Mouse (Mus musculus): ENCODE data around the gene Olfr697. TPM values are rescaled to one million over a fixed set of nuclear protein-coding genes. Genes with fewer than 3 reads are reported as not detected.
"Not testable (repeated sequence)": the region's sequence is repeated elsewhere in the genome, so short reads cannot be mapped to it uniquely, and the experiment has no call there.

Olfr697 gene
- polyA plus RNA-seq, 1 experiment from 2014 or later: not detected

DNA sequence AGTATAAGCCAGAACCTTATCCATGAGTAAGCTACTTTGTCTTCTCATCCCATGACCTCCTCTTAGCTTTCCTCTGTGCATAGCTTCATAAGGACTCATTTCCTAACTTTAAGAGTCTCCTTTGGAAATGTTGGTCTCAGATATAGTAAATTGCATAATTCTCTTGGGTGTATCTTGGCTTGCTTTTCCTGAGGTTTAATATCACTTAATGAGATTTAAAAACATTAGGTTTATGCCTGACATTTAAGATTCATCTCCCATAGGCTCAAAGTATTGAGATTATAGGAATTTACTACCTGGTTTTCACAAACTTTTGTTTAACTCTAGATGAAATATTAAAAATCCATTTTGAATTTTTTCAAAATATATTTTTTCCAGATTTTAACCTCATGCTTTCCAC lies 25.9 kb downstream of the Olfr697 start, which contains the start of gene Olfr695:
Gene Olfr695, minus strand, starts transcription at position 101 of the 400 bp plus-strand sequence.
- Histone ChIP-seq H3K9ac (ENCODE audit: low read depth, low read length) (no peak within 1 kb of the TSS), H3K9me3 (ENCODE audit: control insufficient read depth, low read length) (no peaks in the 10 kb centered on the region), H3K36me3 (ENCODE audit: control insufficient read depth, insufficient read depth, low read length) (no peaks in the 10 kb centered on the region), H3K27ac (ENCODE audit: low read depth, low read length) (no peak within 1 kb of the TSS), H3K4me2 (replicated peaks; ENCODE audit: low read depth, low read length) (no peak within 1 kb of the TSS), H3K4me1 (replicated peaks; ENCODE audit: control insufficient read depth, insufficient read depth, low read length) (no peaks in the 10 kb centered on the region), H3K27me3 (ENCODE audit: control insufficient read depth, insufficient read depth, low read length) (no peaks in the 10 kb centered on the region), H3K4me3 (ENCODE audit: low read depth, low read length) (no peak within 1 kb of the TSS)
- no peak for ATAC-seq (ENCODE audit: low FRiP score)
- DNase-seq (ENCODE audit: low spot score): no peak

DNA sequence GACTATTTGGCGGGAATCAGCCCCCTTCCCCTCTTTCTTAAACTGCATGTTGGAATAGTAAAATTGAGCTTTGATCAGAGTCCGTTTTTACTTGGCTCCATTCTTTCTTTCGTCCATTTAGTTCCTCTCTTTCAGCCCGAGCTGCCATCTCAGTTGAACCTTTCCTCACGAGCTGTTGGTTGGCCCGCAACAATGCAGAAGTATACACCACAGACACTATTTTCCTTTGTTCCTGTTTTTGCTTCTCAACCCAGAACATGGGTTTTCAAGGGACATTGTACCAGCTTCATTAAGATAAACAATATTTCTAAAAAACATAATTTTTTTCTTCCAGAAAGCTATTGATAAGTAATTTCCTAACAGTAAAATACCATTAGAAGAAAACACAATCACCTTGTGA lies 30.8 kb downstream of the Olfr697 start:
- WGBS: 88% methylated on average over 6 of the region's 6 CpGs
- H3K27ac ChIP-seq (ENCODE audit: low read depth, low read length): no peak overlapping the region
- ATAC-seq (ENCODE audit: low FRiP score): no peak

GRCm38 (mm10) chr7:106707705-106708104 lies 34.5 kb downstream of the Olfr697 start:
- not testable (repeated sequence) for H3K4me2 ChIP-seq (replicated peaks; ENCODE audit: low read depth, low read length); H3K9me3 ChIP-seq (ENCODE audit: control insufficient read depth, low read length); H3K27ac ChIP-seq (ENCODE audit: low read depth, low read length); H3K4me1 ChIP-seq (replicated peaks; ENCODE audit: control insufficient read depth, insufficient read depth, low read length); H3K4me3 ChIP-seq (ENCODE audit: low read depth, low read length); H3K9ac ChIP-seq (ENCODE audit: low read depth, low read length); H3K36me3 ChIP-seq (ENCODE audit: control insufficient read depth, insufficient read depth, low read length); H3K27me3 ChIP-seq (ENCODE audit: control insufficient read depth, insufficient read depth, low read length); DNase-seq (ENCODE audit: low spot score); ATAC-seq (ENCODE audit: low FRiP score)
- WGBS: 89% methylated on average over 10 of the region's 10 CpGs

More for the DNA sequence above, 30.8 kb downstream of the Olfr697 start:
- Histone ChIP-seq H3K9ac (ENCODE audit: low read depth, low read length) (no peak overlapping the region), H3K4me2 (replicated peaks; ENCODE audit: low read depth, low read length) (no peak overlapping the region), H3K4me1 (replicated peaks; ENCODE audit: control insufficient read depth, insufficient read depth, low read length) (no peaks in the 10 kb centered on the region), H3K27me3 (ENCODE audit: control insufficient read depth, insufficient read depth, low read length) (no peaks in the 10 kb centered on the region), H3K9me3 (ENCODE audit: control insufficient read depth, low read length) (no peaks in the 10 kb centered on the region), H3K36me3 (ENCODE audit: control insufficient read depth, insufficient read depth, low read length) (no peaks in the 10 kb centered on the region), H3K4me3 (ENCODE audit: low read depth, low read length) (no peak overlapping the region)
- no peak for DNase-seq (ENCODE audit: low spot score)

GRCm38 (mm10) chr7:106696891-106697290 lies 45.4 kb downstream of the Olfr697 start:
- H3K4me1 ChIP-seq (replicated peaks; ENCODE audit: control insufficient read depth, insufficient read depth, low read length): no peaks in the 10 kb centered on the region
- no peaks in the 10 kb centered on the region for H3K9me3 ChIP-seq (ENCODE audit: control insufficient read depth, low read length)
- H3K4me3 ChIP-seq (ENCODE audit: low read depth, low read length): no peak overlapping the region
- ATAC-seq (ENCODE audit: low FRiP score): no peak
- no peaks in the 10 kb centered on the region for H3K36me3 ChIP-seq (ENCODE audit: control insufficient read depth, insufficient read depth, low read length)
- WGBS: 85% methylated on average over 1 of the region's 1 CpGs
- no peak overlapping the region for H3K27ac ChIP-seq (ENCODE audit: low read depth, low read length)
- DNase-seq (ENCODE audit: low spot score): no peak
- no peak overlapping the region for H3K4me2 ChIP-seq (replicated peaks; ENCODE audit: low read depth, low read length)
- H3K9ac ChIP-seq (ENCODE audit: low read depth, low read length): no peak overlapping the region
- no peaks in the 10 kb centered on the region for H3K27me3 ChIP-seq (ENCODE audit: control insufficient read depth, insufficient read depth, low read length)

DNA sequence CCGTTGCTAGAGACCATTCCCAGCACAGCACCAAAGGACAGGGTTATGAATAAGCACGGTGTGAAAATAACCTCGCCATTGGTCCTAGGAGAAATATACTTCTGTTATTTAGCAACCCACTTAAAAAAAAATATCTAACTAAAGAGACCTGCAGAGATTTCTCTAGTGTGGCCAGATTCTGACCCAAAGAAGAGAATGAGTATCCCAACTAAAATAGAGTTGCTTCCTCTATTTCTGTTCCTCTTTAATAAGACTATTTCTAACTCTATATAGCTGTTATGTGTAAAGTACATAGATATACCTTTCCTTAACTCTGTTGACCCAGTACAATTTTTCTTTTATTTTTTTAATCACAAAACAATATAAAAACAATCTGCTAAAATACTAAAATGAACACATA lies 49.3 kb downstream of the Olfr697 start:
- 92% methylated on average over 3 of the region's 3 CpGs for WGBS
- Histone ChIP-seq H3K36me3 (ENCODE audit: control insufficient read depth, insufficient read depth, low read length) (no peaks in the 10 kb centered on the region), H3K4me2 (replicated peaks; ENCODE audit: low read depth, low read length) (no peak overlapping the region), H3K9me3 (ENCODE audit: control insufficient read depth, low read length) (no peaks in the 10 kb centered on the region), H3K27ac (ENCODE audit: low read depth, low read length) (no peak overlapping the region), H3K4me3 (ENCODE audit: low read depth, low read length) (no peak overlapping the region), H3K4me1 (replicated peaks; ENCODE audit: control insufficient read depth, insufficient read depth, low read length) (no peaks in the 10 kb centered on the region), H3K9ac (ENCODE audit: low read depth, low read length) (no peak overlapping the region), H3K27me3 (ENCODE audit: control insufficient read depth, insufficient read depth, low read length) (no peaks in the 10 kb centered on the region)
- no peak for ATAC-seq (ENCODE audit: low FRiP score)
- DNase-seq (ENCODE audit: low spot score): no peak

DNA sequence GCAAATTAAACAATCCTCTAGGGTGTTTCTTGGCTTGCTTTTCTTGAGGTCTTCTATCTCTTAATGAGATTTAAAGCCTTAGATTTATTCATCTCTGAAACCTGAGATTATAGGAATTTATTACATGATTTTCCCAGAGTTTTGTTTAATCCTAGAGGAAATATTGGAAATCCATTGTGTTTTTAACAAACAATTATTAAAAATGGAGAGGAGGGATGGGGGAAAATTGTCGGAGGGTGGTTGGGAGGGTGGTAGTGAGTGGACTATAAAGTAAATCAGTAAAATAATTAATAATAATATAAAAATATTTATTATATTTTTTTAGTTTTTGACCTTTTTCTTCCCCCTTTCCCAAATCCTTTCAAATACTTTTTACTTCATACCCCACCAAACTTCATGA lies 50.5 kb downstream of the Olfr697 start, which contains the start of gene Olfr694:
Gene Olfr694, minus strand, starts transcription at position 101 of the 400 bp plus-strand sequence.
- Histone ChIP-seq H3K4me2 (replicated peaks; ENCODE audit: low read depth, low read length) (no peak within 1 kb of the TSS), H3K27ac (ENCODE audit: low read depth, low read length) (no peak within 1 kb of the TSS), H3K36me3 (ENCODE audit: control insufficient read depth, insufficient read depth, low read length) (no peaks in the 10 kb centered on the region), H3K4me3 (ENCODE audit: low read depth, low read length) (no peak within 1 kb of the TSS), H3K9me3 (ENCODE audit: control insufficient read depth, low read length) (no peaks in the 10 kb centered on the region), H3K27me3 (ENCODE audit: control insufficient read depth, insufficient read depth, low read length) (no peaks in the 10 kb centered on the region), H3K4me1 (replicated peaks; ENCODE audit: control insufficient read depth, insufficient read depth, low read length) (no peaks in the 10 kb centered on the region), H3K9ac (ENCODE audit: low read depth, low read length) (no peak within 1 kb of the TSS)
- 86% methylated on average over 1 of the region's 1 CpGs for WGBS
- no peak for DNase-seq (ENCODE audit: low spot score)
- ATAC-seq (ENCODE audit: low FRiP score): no peak

Other genes with a start within 250 kb of the Olfr697 start
- not detected in 2 replicates for gene Olfr693, start 61.9 kb downstream of the Olfr697 start, polyA plus RNA-seq (2014; fragmentation: Nextera tagmentation; extraction: Ambion mirVana)
- gene Olfr694, start 50.6 kb downstream of the Olfr697 start, polyA plus RNA-seq (2014; fragmentation: Nextera tagmentation; extraction: Ambion mirVana): not detected in 2 replicates
- gene Olfr695, start 26.0 kb downstream of the Olfr697 start, polyA plus RNA-seq (2014; fragmentation: Nextera tagmentation; extraction: Ambion mirVana): not detected in 2 replicates
- gene Olfr698, start 13.0 kb upstream of the Olfr697 start, polyA plus RNA-seq (2014; fragmentation: Nextera tagmentation; extraction: Ambion mirVana): not detected in 2 replicates
- not detected in 2 replicates for gene Olfr699, start 50.8 kb upstream of the Olfr697 start, polyA plus RNA-seq (2014; fragmentation: Nextera tagmentation; extraction: Ambion mirVana)
- not detected in 2 replicates for gene Olfr700, start 66.4 kb upstream of the Olfr697 start, polyA plus RNA-seq (2014; fragmentation: Nextera tagmentation; extraction: Ambion mirVana)
- gene Olfr701, start 71.7 kb upstream of the Olfr697 start, polyA plus RNA-seq (2014; fragmentation: Nextera tagmentation; extraction: Ambion mirVana): not detected in 2 replicates
- not detected in 2 replicates for gene Olfr702, start 91.5 kb upstream of the Olfr697 start, polyA plus RNA-seq (2014; fragmentation: Nextera tagmentation; extraction: Ambion mirVana)
- not detected in 2 replicates for gene Olfr703, start 100.9 kb upstream of the Olfr697 start, polyA plus RNA-seq (2014; fragmentation: Nextera tagmentation; extraction: Ambion mirVana)
- not detected in 2 replicates for gene Olfr704, start 120.7 kb upstream of the Olfr697 start, polyA plus RNA-seq (2014; fragmentation: Nextera tagmentation; extraction: Ambion mirVana)
- not detected in 2 replicates for gene Olfr705, start 134.4 kb upstream of the Olfr697 start, polyA plus RNA-seq (2014; fragmentation: Nextera tagmentation; extraction: Ambion mirVana)
- gene Olfr706, start 145.7 kb upstream of the Olfr697 start, polyA plus RNA-seq (2014; fragmentation: Nextera tagmentation; extraction: Ambion mirVana): not detected in 2 replicates
- not detected in 2 replicates for gene Olfr707, start 158.8 kb upstream of the Olfr697 start, polyA plus RNA-seq (2014; fragmentation: Nextera tagmentation; extraction: Ambion mirVana)
- gene Olfr1532-ps1, start 165.6 kb upstream of the Olfr697 start, polyA plus RNA-seq (2014; fragmentation: Nextera tagmentation; extraction: Ambion mirVana): not detected in 2 replicates
- gene Olfr709-ps1, start 189.8 kb upstream of the Olfr697 start, polyA plus RNA-seq (2014; fragmentation: Nextera tagmentation; extraction: Ambion mirVana): not detected in 2 replicates
- gene Olfr710, start 205.9 kb upstream of the Olfr697 start, polyA plus RNA-seq (2014; fragmentation: Nextera tagmentation; extraction: Ambion mirVana): not detected in 2 replicates
- gene Olfr6, start 221.5 kb upstream of the Olfr697 start, polyA plus RNA-seq (2014; fragmentation: Nextera tagmentation; extraction: Ambion mirVana): not detected in 2 replicates
- gene Olfr711, start 233.0 kb upstream of the Olfr697 start, polyA plus RNA-seq (2014; fragmentation: Nextera tagmentation; extraction: Ambion mirVana): not detected in 2 replicates

All from hindbrain, embryonic 11.5 days (tissue).